Mouse (Mus musculus) embryonic fibroblast, embryonic 13.5 days (primary cell): ENCODE data around the gene Cd9. TPM values are rescaled to one million over a fixed set of nuclear protein-coding genes. Genes with fewer than 3 reads are reported as not detected.
A peak's percentile ranks its signal among the peaks of the same experiment; 100 is the strongest.

Experiments used
- H3K27ac ChIP-seq: 2 replicates; pipeline ENCODE4 v1.5.1; 2012; ENCODE audit warnings: low read length, control low read depth, inconsistent platforms; ENCODE audit not compliant: insufficient read depth
- H3K4me1 ChIP-seq: 2 replicates; pipeline ENCODE4 v1.6.1; 2011; ENCODE audit warnings: low read length; ENCODE audit not compliant: control insufficient read depth, insufficient read depth
- H3K4me3 ChIP-seq: 2 replicates; pipeline ENCODE4 v1.5.1; 2011; ENCODE audit warnings: mild to moderate bottlenecking, control low read depth, low read length; ENCODE audit not compliant: insufficient read depth
- CTCF ChIP-seq: IDR thresholded peaks from 2 replicates; pipeline ENCODE4 v1.5.1; 2011; ENCODE audit warnings: mild to moderate bottlenecking, control low read depth, low read length, moderate library complexity, borderline replicate concordance; ENCODE audit not compliant: insufficient read depth
- POLR2A ChIP-seq: IDR thresholded peaks from 2 replicates; pipeline ENCODE4 v1.6.1; 2011; ENCODE audit warnings: low read depth, mild to moderate bottlenecking, control low read depth, low read length, moderate library complexity
- polyA plus RNA-seq: library from polyadenylated mRNA; stranded (reverse); fragments of >200 nt; gene quantifications from 2 replicates; pipeline ENCODE4 v1.2.4, GENCODE M21; 2011; ENCODE audit warnings: low read depth; ENCODE audit not compliant: missing spikeins, insufficient read length

Gene Cd9
- polyA plus RNA-seq: 170 and 246 TPM in 2 replicates

- 0 out of 2 replicates have a peak within 1 kb of the TSS, but pooled peaks have one; percentile 13 for H3K27ac ChIP-seq
- TF ChIP-seq CTCF (no peak), POLR2A (peak; percentile 94; the same call in 1 of the 2 replicates)
- peak within 1 kb of the TSS; percentile 87 for H3K4me3 ChIP-seq
- peaks cover 6% of the 10 kb centered on the region for H3K4me1 ChIP-seq
Measured at GRCm38 (mm10) chr6:125494092-125494871, at the start of gene Cd9. Gene Cd9 (minus strand): TSS chr6:125494791.

GRCm38 (mm10) chr6:125541296-125541695 lies 46.7 kb upstream of the Cd9 start:
- H3K27ac ChIP-seq: peak overlapping the region; percentile 37; the same call in 1 of the 2 replicates
- H3K4me3 ChIP-seq: no peak overlapping the region
- TF ChIP-seq CTCF (no peak), POLR2A (no peak)
- H3K4me1 ChIP-seq: 0 out of 2 replicates have a peak, but pooled peaks cover 2% of the 10 kb centered on the region

GRCm38 (mm10) chr6:125540826-125541225 lies 46.2 kb upstream of the Cd9 start:
- TF ChIP-seq CTCF: no peak
- TF ChIP-seq POLR2A: no peak
- Histone ChIP-seq H3K27ac (peak overlapping the region; percentile 75), H3K4me1 (0 out of 2 replicates have a peak, but pooled peaks cover 2% of the 10 kb centered on the region), H3K4me3 (no peak overlapping the region)

GRCm38 (mm10) chr6:125540199-125540598 lies 45.6 kb upstream of the Cd9 start:
- TF ChIP-seq CTCF (no peak), POLR2A (no peak)
- Histone ChIP-seq H3K27ac (peak overlapping the region; percentile 75; the same call in 1 of the 2 replicates), H3K4me1 (0 out of 2 replicates have a peak, but pooled peaks cover 2% of the 10 kb centered on the region), H3K4me3 (no peak overlapping the region)

GRCm38 (mm10) chr6:125539423-125539822 lies 44.8 kb upstream of the Cd9 start:
- Histone ChIP-seq H3K4me3 (no peak overlapping the region), H3K27ac (no peak overlapping the region), H3K4me1 (0 out of 2 replicates have a peak, but pooled peaks cover 2% of the 10 kb centered on the region)
- TF ChIP-seq CTCF (no peak), POLR2A (no peak)

- H3K4me3 ChIP-seq: no peak overlapping the region
- TF ChIP-seq CTCF (no peak), POLR2A (no peak)
- no peak overlapping the region for H3K27ac ChIP-seq
- H3K4me1 ChIP-seq: 0 out of 2 replicates have a peak, but pooled peaks cover 2% of the 10 kb centered on the region
Measured at GRCm38 (mm10) chr6:125538469-125538868, 43.9 kb upstream of the Cd9 start.

- no peak for TF ChIP-seq POLR2A
- H3K4me1 ChIP-seq: 0 out of 2 replicates have a peak, but pooled peaks cover 2% of the 10 kb centered on the region
Measured at GRCm38 (mm10) chr6:125534990-125535389, 40.4 kb upstream of the Cd9 start.

GRCm38 (mm10) chr6:125533104-125533650 lies 38.6 kb upstream of the Cd9 start:
- Histone ChIP-seq H3K4me3 (no peak overlapping the region), H3K4me1 (no peaks in the 10 kb centered on the region), H3K27ac (no peak overlapping the region)
- TF ChIP-seq CTCF (no peak), POLR2A (no peak)

More at GRCm38 (mm10) chr6:125534990-125535389, 40.4 kb upstream of the Cd9 start:
- Histone ChIP-seq H3K27ac (no peak overlapping the region), H3K4me3 (no peak overlapping the region)

- Histone ChIP-seq H3K27ac (no peak overlapping the region), H3K4me1 (no peaks in the 10 kb centered on the region), H3K4me3 (no peak overlapping the region)
- TF ChIP-seq CTCF: no peak
- no peak for TF ChIP-seq POLR2A
Measured at GRCm38 (mm10) chr6:125529479-125529878, 34.9 kb upstream of the Cd9 start.

- Histone ChIP-seq H3K27ac (no peak overlapping the region), H3K4me1 (no peaks in the 10 kb centered on the region), H3K4me3 (no peak overlapping the region)
- TF ChIP-seq POLR2A: no peak
- TF ChIP-seq CTCF: no peak
Measured at GRCm38 (mm10) chr6:125528614-125529200, 34.1 kb upstream of the Cd9 start.

- no peak overlapping the region for H3K4me3 ChIP-seq
- H3K4me1 ChIP-seq: no peaks in the 10 kb centered on the region
- no peak for TF ChIP-seq CTCF
- TF ChIP-seq POLR2A: no peak
- no peak overlapping the region for H3K27ac ChIP-seq
Measured at GRCm38 (mm10) chr6:125526066-125526465, 31.5 kb upstream of the Cd9 start.
